Mouse (Mus musculus) left cerebral cortex, postnatal 36 days (tissue): ENCODE data around the gene Gm44511. TPM values are rescaled to one million over a fixed set of nuclear protein-coding genes. Genes with fewer than 3 reads are reported as not detected.
"Not testable (repeated sequence)": the region's sequence is repeated elsewhere in the genome, so short reads cannot be mapped to it uniquely, and the experiment has no call there.

Experiments used
- DNase-seq, 2 experiments: peaks; one replicate each; pipeline ENCODE4 v3.0.0; 2021 to 2022; ENCODE audit warnings: low spot score in 2 of 2, mixed read lengths in 1 of 2
- intact Hi-C: fragments of 180-260 bp; cut with DNase I; formaldehyde crosslinking; loops from one replicate; pipeline ENCODE4 v1.15.1; 2025
- total RNA-seq, 2 experiments: library from RNA; stranded (reverse); gene quantifications; 2 replicates each; pipeline ENCODE4 v1.2.3; 2021

Gm44511 gene
- total RNA-seq, 2 experiments from 2014 or later = not detected

GRCm38 (mm10) chr6:128804823-128805640 is 21.1 kb downstream of the Gm44511 start:
- intact Hi-C loops, DNase-seq: not testable (repeated sequence)

- peak; percentile 93 to 95 for DNase-seq
These were observed 22.9 kb downstream of the Gm44511 start for GRCm38 (mm10) chr6:128802999-128803857.

GRCm38 (mm10) chr6:128802557-128802956 is 23.6 kb downstream of the Gm44511 start:
- intact Hi-C loops = loop anchor here (2.0 kb wide), 1 partner anchor 40 kb away; no protein-coding TSS in a partner anchor
- DNase-seq = peak; percentile 46 to 51

More at GRCm38 (mm10) chr6:128802999-128803857, 22.9 kb downstream of the Gm44511 start:
- intact Hi-C loops = loop anchor here (1.0 to 2.0 kb wide), 2 partner anchors 39 to 40 kb away; no protein-coding TSS in a partner anchor

- DNase-seq = not testable (repeated sequence)
These were observed 25.4 kb downstream of the Gm44511 start for GRCm38 (mm10) chr6:128800696-128801095.

GRCm38 (mm10) chr6:128799896-128800270 is 26.2 kb downstream of the Gm44511 start:
- intact Hi-C loops = no loop called here

More at GRCm38 (mm10) chr6:128800696-128801095, 25.4 kb downstream of the Gm44511 start:
- intact Hi-C loops = not testable (repeated sequence)

GRCm38 (mm10) chr6:128799144-128799895 is 26.8 kb downstream of the Gm44511 start:
- peak; percentile 88 to 90 for DNase-seq
- intact Hi-C loops = not testable (repeated sequence)

More at GRCm38 (mm10) chr6:128799896-128800270, 26.2 kb downstream of the Gm44511 start:
- DNase-seq = no peak

- peak; percentile 80 to 83 for DNase-seq
- intact Hi-C loops = not testable (repeated sequence)
These were observed 27.4 kb downstream of the Gm44511 start for GRCm38 (mm10) chr6:128798772-128799143.

GRCm38 (mm10) chr6:128797936-128798771 is 28.0 kb downstream of the Gm44511 start:
- intact Hi-C loops = no loop called here
- no peak for DNase-seq

GRCm38 (mm10) chr6:128797185-128797905 is 28.8 kb downstream of the Gm44511 start:
- DNase-seq = no peak
- intact Hi-C loops = no loop called here

- intact Hi-C loops = no loop called here
- DNase-seq = no peak
These were observed 29.7 kb downstream of the Gm44511 start for GRCm38 (mm10) chr6:128796321-128796955.

- no peak for DNase-seq
- intact Hi-C loops = no loop called here
These were observed 32.4 kb downstream of the Gm44511 start for GRCm38 (mm10) chr6:128793734-128794133.

GRCm38 (mm10) chr6:128790491-128790994 is 35.6 kb downstream of the Gm44511 start:
- intact Hi-C loops = not testable (repeated sequence)

GRCm38 (mm10) chr6:128789115-128789514 is 37.0 kb downstream of the Gm44511 start, which contains the start of gene Klrb1c:
TSS of gene Klrb1c (minus strand) at chr6:128789215.
- intact Hi-C loops = no loop called here
- DNase-seq = no peak

More at GRCm38 (mm10) chr6:128790491-128790994, 35.6 kb downstream of the Gm44511 start:
- not testable (repeated sequence) for DNase-seq

- DNase-seq = no peak
- intact Hi-C loops = no loop called here
These were observed 37.6 kb downstream of the Gm44511 start for GRCm38 (mm10) chr6:128788517-128788916.

GRCm38 (mm10) chr6:128786396-128786795 is 39.7 kb downstream of the Gm44511 start:
- DNase-seq, intact Hi-C loops: not testable (repeated sequence)

GRCm38 (mm10) chr6:128769481-128770253 is 56.4 kb downstream of the Gm44511 start:
- DNase-seq = no peak
- intact Hi-C loops = loop anchor here (10.0 kb wide), 1 partner anchor 765 kb away; the partner anchor contains the start of gene Gabarapl1
